Comparison of ENCODE assay signal across 25 mouse cellular contexts in the genomic region with DNA sequence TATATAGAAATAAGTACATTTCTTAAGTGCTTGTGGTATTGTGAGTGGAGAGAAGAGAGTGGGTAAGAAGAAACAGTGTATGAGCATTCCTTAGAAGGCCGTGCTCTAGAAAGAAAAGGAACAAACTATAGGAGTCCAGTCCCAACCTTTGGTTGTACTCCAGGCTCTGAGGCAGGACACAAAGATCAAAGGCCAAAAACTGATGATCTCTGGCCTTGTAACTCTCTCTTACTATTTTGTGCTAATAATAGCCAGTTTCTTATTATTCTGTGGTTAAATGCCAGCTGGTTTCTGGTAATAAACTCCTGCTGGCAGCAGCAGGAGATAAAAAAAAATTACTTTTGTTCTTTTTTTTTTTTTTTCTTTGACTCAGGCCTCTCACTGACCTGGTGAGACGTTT. TPM values are rescaled to one million over a fixed set of nuclear protein-coding genes. Genes with fewer than 3 reads are reported as not detected.
DNase-seq lines count a peak whose midpoint lies in the region; TF ChIP-seq lines count a peak whose summit lies in the region.
"Had no signal": no experiment of that assay in that cellular context is flagged by ENCODE, and none has a peak within 500 bp of the region (broad histone marks: within the 10 kb centered on the region; RNA-seq: fewer than 3 reads in every experiment).

No protein-coding gene starts in this region.

- TF ChIP-seq CTCF in kidney, adult 2 months (conservative IDR thresholded peaks at IDR 0.05; ENCODE audit: insufficient read depth, insufficient read length, low read depth, low read length): no peak

- H3K4me3 ChIP-seq in kidney, adult 2 months (ENCODE audit: insufficient read depth, low read depth, low read length): no peak overlapping the region
- H3K4me3 ChIP-seq: embryonic facial prominence, embryonic 10.5 days; embryonic facial prominence, embryonic 12.5 days; forebrain, embryonic 13.5 days; forebrain, embryonic 15.5 days had no signal

- H3K27me3 ChIP-seq in kidney, adult 2 months (replicated peaks; ENCODE audit: control insufficient read depth, insufficient read depth, low read length): no peaks in the 10 kb centered on the region
- H3K27me3 ChIP-seq: embryonic facial prominence, embryonic 12.5 days; forebrain, embryonic 13.5 days; forebrain, embryonic 15.5 days had no signal

- DNase-seq in kidney, adult 2 months: peak; percentile 61
- no peak for DNase-seq in kidney, adult 18-20 months
- DNase-seq in kidney, adult 9 months: peak; percentile 59
- DNase-seq in kidney, postnatal 10 days: no peak
- DNase-seq in adipocyte (ENCODE audit: low spot score): peak; percentile 17
- no peak for DNase-seq in heart, postnatal 10 days
- DNase-seq: adrenal gland, adult 8-10 months; adrenal gland, postnatal 14 days; adrenal gland, postnatal 36 days; cerebellum, adult 11-12 months; cerebellum, adult 2 months; cerebellum, adult 9-10 months; cerebellum, postnatal 10 days; cerebellum, postnatal 25 days had no signal

- no peaks in the 10 kb centered on the region for H3K4me1 ChIP-seq in kidney, adult 2 months (ENCODE audit: control insufficient read depth, insufficient read depth, low read length)
- H3K4me1 ChIP-seq: embryonic facial prominence, embryonic 10.5 days; embryonic facial prominence, embryonic 12.5 days; forebrain, embryonic 13.5 days; forebrain, embryonic 15.5 days had no signal

- WGBS in kidney, adult 2 months: 41% methylated on average over 2 of the region's 2 CpGs

- H3K27ac ChIP-seq in kidney, adult 2 months (ENCODE audit: insufficient read depth, low read depth, low read length): no peak overlapping the region
- H3K27ac ChIP-seq: embryonic facial prominence, embryonic 10.5 days; embryonic facial prominence, embryonic 12.5 days; forebrain, embryonic 13.5 days; forebrain, embryonic 15.5 days had no signal

- no peak for TF ChIP-seq POLR2A in kidney, adult 2 months (IDR thresholded peaks at IDR 0.05; ENCODE audit: low read depth, low read length)

- no peaks in the 10 kb centered on the region for H3K36me3 ChIP-seq in kidney, adult 2 months (ENCODE audit: control insufficient read depth, insufficient read depth, low read length)
- H3K36me3 ChIP-seq: embryonic facial prominence, embryonic 10.5 days; embryonic facial prominence, embryonic 12.5 days; forebrain, embryonic 15.5 days had no signal

- intact Hi-C loops in heart, postnatal 10 days (cut with DNase I): no loop called here

RNA-seq across cellular contexts. Expression of gene Slc35d1, which starts 17.2 kb away (rescaled TPM):
- 13.3 and 15.9 TPM in 2 replicates for polyA plus RNA-seq in kidney, adult 2 months (2012; rRNA removed)
- 1 to 10 TPM; 6.9 to 10.0 TPM for total RNA-seq in heart, postnatal 10 days (2021)

RNA-seq across cellular contexts. Expression of gene 4921539E11Rik, which starts 58.5 kb away (rescaled TPM):
- polyA plus RNA-seq in kidney, adult 2 months (2012; rRNA removed): not detected in 2 replicates
- not detected for total RNA-seq in heart, postnatal 10 days (2021)
- total RNA-seq: adrenal gland, adult 18-20 months; adrenal gland, adult 8-10 months; adrenal gland, postnatal 14 days; adrenal gland, postnatal 36 days; ES-E14; MEL had no signal
- polyA plus RNA-seq: C2C12; cerebellum, adult 2 months; cortical plate, adult 2 months; embryonic facial prominence, embryonic 10.5 days; embryonic facial prominence, embryonic 12.5 days; embryonic facial prominence, embryonic 14.5 days; forebrain, embryonic 11.5 days; forebrain, embryonic 13.5 days; forebrain, embryonic 15.5 days had no signal

Comparison
In these comparisons a context has a peak if more than half of its experiments do, and no peak if none do; other contexts are left out.
1. DNase-seq: peak in kidney, adult 2 months (single experiment), kidney, adult 9 months (single experiment) and adipocyte (single experiment); none in kidney, adult 18-20 months (single experiment), kidney, postnatal 10 days (single experiment) and heart, postnatal 10 days (0 of 2).